Mouse (Mus musculus) neutrophil, adult 59 days (primary cell): ENCODE measurements around the gene Pno1. TPM values are rescaled to one million over a fixed set of nuclear protein-coding genes. Genes with fewer than 3 reads are reported as not detected.

Experiments
- total RNA-seq, 2 experiments: library from RNA; stranded (reverse); gene quantifications; 1 replicate in 1 of 2; 2 replicates in 1 of 2; pipeline ENCODE4 v1.2.4; 2023

Gene Pno1
- total RNA-seq, result 10 to 100 TPM; 10.0 to 12.7 TPM

GRCm38 (mm10) chr11:17211258-17212140 is at the start of gene Pno1:
Pno1 (minus strand) TSS chr11:17211568.

GRCm38 (mm10) chr11:17257443-17257842 is 46.1 kb upstream of the Pno1 start, which contains the start of gene C1d:
C1d (plus strand) TSS chr11:17257579.

GRCm38 (mm10) chr11:17181807-17182206 is 29.6 kb downstream of the Pno1 start, which contains the start of gene Wdr92:
Wdr92 (plus strand) TSS chr11:17182107.

GRCm38 (mm10) chr11:17158858-17159737 is 52.3 kb downstream of the Pno1 start, which contains the start of gene Ppp3r1:
Ppp3r1 (plus strand) TSS chr11:17159263.

Other genes starting within 250 kb of the Pno1 start
- gene Cnrip1, start 160.0 kb downstream of the Pno1 start, total RNA-seq, result 1 to 10 TPM in 1 of 2 experiments, under 1 TPM in 1; 0.90 to 1.2 TPM
- gene Plek, start 159.2 kb downstream of the Pno1 start, total RNA-seq, result 100 to 1,000 TPM; 301 to 310 TPM
- 10 to 100 TPM; 63.7 to 68.8 TPM for gene Ppp3r1, start 52.3 kb downstream of the Pno1 start, total RNA-seq
- 1 to 10 TPM; 4.4 to 4.8 TPM for gene Wdr92, start 29.5 kb downstream of the Pno1 start, total RNA-seq
- gene C1d, start 46.0 kb upstream of the Pno1 start, total RNA-seq, result 10 to 100 TPM; 24.2 to 32.0 TPM